Mouse (Mus musculus) left cerebral cortex, postnatal 14 days (tissue): ENCODE measurements at regions not wholly inside any gene's neighbourhood (a gene's known extent, or its start where the extent isn't known, plus 50 kb on each side); places are given as distances from the start of the nearest gene placed in this dataset.

Experiments used
- DNase-seq, 2 experiments: peaks; one replicate each; pipeline ENCODE4 v3.0.0; 2021 to 2022; ENCODE audit warnings: low spot score in 2 of 2, mixed read lengths in 1 of 2
- intact Hi-C: fragments of 180-260 bp; cut with DNase I; formaldehyde crosslinking; loops from one replicate; pipeline ENCODE4 v1.15.1; 2025

DNA sequence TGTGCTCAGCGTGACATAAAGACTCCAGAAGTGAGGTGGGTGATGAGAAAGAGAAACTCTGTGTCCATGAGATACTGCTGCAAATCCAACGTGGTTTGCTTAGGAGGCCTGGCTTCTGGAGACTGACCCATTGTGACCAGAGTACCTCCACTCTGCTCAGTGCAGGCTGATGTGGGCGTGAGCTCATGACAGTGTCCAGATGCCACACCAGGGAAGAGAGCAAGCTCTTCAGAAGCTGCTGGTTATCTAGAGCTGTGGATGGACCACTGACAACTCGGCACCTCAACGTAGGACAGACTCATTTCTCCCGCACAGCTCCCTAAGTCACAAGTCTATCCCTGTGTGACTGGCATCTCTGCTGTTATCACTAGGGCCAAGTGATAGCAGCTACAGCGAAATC lies 114.9 kb upstream of the N6amt1 start:
- intact Hi-C loops: no loop called here
- no peak for DNase-seq

DNA sequence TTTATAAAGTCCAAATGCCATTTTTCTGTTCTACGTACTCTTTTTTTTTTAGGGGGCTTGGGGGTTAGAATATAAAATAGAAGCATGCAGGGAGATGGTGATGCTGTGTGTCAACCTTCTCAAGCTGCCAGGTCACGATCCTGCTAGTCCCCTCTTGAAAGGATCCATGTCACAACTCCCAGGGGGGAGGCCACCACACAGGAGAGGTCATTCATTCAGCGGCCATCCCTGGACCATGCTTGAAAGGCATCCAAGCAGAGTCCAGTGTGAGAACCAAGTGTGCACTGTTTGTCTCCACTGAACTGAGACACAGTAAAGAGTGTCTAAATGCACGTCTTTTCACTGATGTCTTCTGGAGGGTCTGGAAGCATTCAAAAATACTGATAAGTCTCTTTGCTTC lies 119.8 kb upstream of the N6amt1 start:
- intact Hi-C loops: no loop called here

GRCm38 (mm10) chr16:87225595-87225994 lies 128.4 kb upstream of the N6amt1 start:
- intact Hi-C loops: loop anchor here (5.0 kb wide), 1 partner anchor 338 kb away; no protein-coding TSS in a partner anchor
- DNase-seq: no peak

More for the DNA sequence above, 119.8 kb upstream of the N6amt1 start:
- no peak for DNase-seq

GRCm38 (mm10) chr16:87225085-87225484 lies 128.9 kb upstream of the N6amt1 start:
- intact Hi-C loops: loop anchor here (5.0 kb wide), 1 partner anchor 338 kb away; no protein-coding TSS in a partner anchor
- no peak for DNase-seq

GRCm38 (mm10) chr16:87224024-87224423 lies 130.0 kb upstream of the N6amt1 start:
- no peak for DNase-seq
- intact Hi-C loops: no loop called here

GRCm38 (mm10) chr16:87220611-87221010 lies 133.4 kb upstream of the N6amt1 start:
- no peak for DNase-seq
- intact Hi-C loops: no loop called here

- intact Hi-C loops: no loop called here
- no peak for DNase-seq
Observed at GRCm38 (mm10) chr16:87220201-87220600, 133.8 kb upstream of the N6amt1 start.

- intact Hi-C loops: no loop called here
- no peak for DNase-seq
Observed at GRCm38 (mm10) chr16:87207875-87208274, 146.1 kb upstream of the N6amt1 start.

GRCm38 (mm10) chr16:87190471-87190870 lies 163.5 kb upstream of the N6amt1 start:
- intact Hi-C loops: no loop called here
- DNase-seq: no peak

- intact Hi-C loops: no loop called here
- no peak for DNase-seq
Observed at GRCm38 (mm10) chr16:87188737-87189136, 165.2 kb upstream of the N6amt1 start.

GRCm38 (mm10) chr16:87172395-87172794 lies 181.6 kb upstream of the N6amt1 start:
- intact Hi-C loops: no loop called here
- no peak for DNase-seq

DNA sequence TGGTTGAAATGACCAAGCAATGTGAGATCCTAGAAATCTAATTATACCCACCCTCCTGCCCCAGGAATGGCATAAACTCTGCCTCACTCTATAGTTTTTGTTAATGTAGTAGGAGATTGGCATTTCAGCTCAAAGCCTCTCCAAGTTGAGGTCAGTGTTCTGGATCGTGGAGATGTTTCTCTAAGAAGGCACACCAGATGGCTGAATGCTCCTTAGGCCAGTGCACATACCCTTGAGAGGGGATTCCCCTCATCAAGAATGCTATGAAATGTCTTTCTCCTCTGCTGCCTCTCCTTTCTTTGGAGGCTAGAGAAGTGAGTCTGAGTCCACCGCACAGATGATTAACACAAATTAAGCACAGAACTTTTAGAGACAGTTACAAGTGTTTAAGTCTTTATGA lies 214.7 kb upstream of the N6amt1 start:
- intact Hi-C loops: no loop called here
- DNase-seq: no peak

DNA sequence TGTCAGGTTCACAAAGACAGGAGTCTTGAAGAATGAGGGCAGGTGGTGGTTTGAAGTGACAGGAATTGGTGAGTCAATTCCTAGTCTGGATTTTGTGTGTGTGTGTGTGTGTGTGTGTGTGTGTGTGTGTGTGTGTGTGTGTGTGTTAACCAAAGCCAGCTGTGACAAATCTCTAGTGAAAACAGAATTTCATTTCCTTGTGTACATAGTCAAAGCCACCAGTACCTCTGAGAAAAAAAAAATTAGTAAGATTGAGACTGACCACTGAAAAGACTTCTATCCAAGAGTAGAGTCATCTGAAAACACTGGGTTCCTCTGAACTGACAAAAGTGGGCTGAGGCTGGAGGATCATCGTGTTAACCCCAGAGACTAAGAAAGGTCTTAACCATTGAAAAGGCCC lies 217.5 kb upstream of the N6amt1 start:
- intact Hi-C loops: no loop called here
- DNase-seq: no peak

DNA sequence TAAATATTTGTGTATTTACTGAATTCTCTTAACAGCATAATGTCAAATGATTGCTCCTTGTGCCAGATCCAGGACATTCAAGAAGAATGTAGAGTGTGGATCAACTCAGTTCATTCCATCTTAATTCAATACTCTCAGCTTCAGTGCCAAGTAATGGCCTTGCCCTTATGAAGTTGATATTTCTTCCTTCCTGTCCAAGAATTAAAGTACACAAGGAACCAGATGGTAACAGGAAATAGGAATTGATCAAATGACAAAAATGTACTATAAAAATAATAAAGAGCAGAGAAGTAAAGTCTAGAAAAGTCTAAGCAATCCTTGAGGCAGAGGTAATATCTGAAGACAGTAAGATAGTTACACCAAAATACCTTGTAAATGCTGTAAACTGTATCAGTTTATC lies 219.5 kb upstream of the N6amt1 start:
- no peak for DNase-seq

DNA sequence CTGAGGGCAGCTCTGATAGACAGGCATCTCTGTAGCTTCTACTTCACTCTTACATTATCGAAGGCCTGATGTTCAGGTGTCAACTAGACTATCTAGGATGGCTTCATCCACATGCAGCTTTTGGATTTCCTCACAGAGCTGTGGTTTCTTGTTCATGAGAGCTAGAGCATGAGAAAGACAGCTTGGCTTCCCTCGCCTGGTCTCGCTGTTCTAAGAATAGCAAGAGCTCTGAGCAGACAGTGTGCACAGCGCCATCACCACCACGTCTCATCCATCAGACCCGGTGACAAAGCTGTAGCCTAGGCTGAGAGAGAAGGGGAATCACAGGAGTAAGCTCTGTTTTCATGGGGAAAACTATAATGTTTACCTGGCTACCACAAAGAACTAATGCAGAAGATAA lies 220.1 kb upstream of the N6amt1 start:
- intact Hi-C loops: no loop called here
- DNase-seq: no peak

More for the DNA sequence above, 219.5 kb upstream of the N6amt1 start:
- intact Hi-C loops: no loop called here

DNA sequence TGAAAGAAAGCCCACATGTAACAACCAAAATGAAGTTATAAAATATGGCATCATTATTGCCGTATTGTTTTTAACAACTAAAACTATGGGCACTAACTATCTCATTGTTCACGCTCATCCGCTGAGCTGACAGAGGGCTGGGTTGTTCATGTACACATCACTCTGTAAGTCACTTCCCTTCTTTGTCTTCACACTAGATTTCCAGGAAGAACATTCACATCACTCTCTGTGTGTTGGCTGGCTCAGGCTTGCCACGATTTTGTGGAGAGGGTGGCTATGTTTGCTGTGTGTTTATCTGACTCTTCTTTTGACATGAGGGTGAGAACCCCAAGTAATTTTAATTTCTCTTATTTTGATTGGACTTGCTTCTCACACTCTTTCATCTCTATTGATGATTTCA lies 221.9 kb upstream of the N6amt1 start:
- DNase-seq: no peak
- intact Hi-C loops: no loop called here

DNA sequence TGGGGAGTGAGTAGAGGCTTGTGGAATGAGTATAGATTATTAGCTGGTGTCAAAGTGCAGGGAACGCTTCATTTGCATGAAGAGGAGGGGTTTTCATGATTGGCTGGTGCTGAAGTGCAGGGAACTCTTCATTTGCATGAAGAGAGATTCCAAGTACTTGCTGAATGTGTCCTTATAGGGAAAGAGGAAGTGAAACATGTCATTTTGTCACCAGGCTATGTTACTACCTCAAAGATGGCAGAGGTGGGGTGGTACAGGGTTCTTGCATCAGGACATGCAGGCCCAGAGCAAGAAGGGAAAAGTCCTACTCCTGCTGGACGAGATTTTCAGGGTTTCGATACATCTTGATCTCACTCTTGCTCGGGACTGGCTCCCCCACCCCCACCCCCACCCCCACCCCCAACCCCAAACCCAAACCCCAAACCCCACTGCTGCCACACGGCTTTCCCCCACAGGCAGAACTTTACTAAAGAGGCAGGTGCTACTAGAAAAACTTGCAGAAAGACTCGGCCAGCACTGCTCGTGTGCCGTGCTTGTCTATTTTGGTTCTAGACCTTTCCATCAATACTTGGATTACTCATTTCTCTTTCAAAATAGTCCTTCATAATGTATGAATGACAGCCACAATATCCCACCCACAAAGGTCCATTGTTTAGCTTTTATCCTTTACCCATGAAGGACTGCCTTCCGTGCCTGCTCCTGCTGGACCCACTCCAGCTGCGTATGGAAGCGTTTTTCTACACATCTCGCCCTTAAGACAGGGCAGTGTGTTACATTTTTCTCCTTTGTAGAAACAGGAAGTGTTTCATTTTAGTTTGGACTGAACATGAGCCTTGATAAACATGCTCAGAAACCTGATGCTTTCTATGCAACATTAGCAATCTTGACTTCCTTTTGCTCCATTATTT lies 223.0 kb upstream of the N6amt1 start:
- DNase-seq: no peak
- intact Hi-C loops: no loop called here

DNA sequence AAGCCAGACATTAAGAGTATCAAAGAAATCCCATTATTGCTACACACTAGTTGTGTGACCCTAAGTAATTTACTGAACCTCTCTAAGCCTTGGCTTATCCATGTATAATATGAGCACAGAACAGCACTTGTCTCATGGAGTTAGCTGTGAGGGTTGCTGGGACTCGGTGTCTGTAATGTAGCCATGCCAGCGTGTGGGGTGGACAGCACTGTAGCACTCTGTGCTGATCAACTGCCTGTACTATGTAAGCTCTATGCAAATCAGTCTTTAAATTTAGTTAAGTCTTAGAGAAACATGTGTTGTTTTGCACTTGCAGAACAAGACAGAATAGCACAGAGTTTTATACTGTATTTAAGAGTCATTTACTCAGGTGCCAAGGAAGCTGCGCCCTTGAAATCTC lies 225.0 kb upstream of the N6amt1 start:
- peak; percentile 11 to 18 for DNase-seq
- intact Hi-C loops: no loop called here

DNA sequence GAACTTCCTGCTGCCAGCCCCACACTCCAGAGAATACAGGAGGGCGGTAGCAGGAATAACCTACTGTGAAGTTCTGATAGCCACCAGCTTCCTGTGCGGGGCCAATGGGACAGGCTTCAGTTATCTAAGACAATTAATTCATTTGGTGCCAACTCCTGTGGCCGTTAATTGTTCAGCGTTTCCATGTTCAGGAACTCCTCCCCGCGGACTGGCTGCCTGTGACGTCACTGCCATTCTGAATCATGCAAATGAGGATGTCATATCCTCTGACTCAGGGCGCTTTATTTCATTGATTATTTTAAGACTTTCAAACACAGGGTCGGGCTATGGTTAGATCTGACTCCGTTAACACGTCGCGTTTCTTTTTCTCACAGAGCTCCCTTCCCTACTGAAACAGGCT lies 225.8 kb upstream of the N6amt1 start:
- intact Hi-C loops: no loop called here
- DNase-seq: peak; percentile 18 to 30

GRCm38 (mm10) chr16:87124519-87124918 lies 229.5 kb upstream of the N6amt1 start:
- no peak for DNase-seq
- intact Hi-C loops: no loop called here

DNA sequence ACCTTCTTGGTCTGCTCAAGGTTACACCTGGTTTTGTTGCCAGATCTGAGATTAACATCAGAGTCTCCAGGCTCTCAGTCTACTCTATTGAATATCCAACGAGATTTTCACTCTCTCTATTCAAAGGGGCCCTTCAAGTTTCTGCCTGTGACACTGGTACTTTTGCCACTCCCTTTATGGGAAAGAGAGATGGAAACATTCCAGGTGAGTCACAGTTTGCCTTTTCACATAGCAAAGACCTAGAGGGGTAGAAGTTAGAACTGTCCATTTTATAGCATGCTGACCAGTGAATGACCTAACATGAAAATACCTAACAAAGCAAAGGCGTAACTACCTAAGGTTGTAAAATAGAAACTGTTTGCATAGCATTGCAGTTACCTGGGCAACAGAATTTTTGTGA lies 250.4 kb upstream of the N6amt1 start:
- intact Hi-C loops: no loop called here

More for the DNA sequence above, 250.4 kb upstream of the N6amt1 start:
- DNase-seq: no peak
